Mouse (Mus musculus) regulatory T cell (primary cell): ENCODE measurements around the gene 5730480H06Rik.

Experiments
- in situ Hi-C: fragments of 300-600 bp; cut with MboI, MseI; formaldehyde crosslinking; loops from one replicate; pipeline ENCODE4 v1.15.1; 2025; ENCODE audit warnings: high pct_unique_total_duplicates

The 5730480H06Rik gene

DNA sequence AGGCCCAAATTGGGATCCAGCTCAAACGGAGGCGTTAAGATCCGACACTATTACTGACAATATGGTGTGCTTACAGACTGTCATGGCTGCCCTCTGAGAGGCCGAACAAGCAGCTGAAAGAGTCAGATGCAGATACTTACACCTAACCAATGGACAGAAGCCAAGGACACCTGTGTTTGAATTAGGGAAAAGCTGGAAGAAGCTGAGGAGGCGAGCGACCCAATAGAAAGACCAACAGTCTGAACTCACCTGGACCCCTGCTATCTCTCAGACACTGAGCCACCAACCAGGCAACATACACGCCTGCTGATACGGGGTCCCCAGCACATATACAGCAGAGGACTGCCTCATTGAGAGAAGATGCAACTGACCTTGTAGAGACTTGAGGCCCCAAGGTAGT, at the start of gene 5730480H06Rik:
TSS of gene 5730480H06Rik (plus strand) at position 301 of the 400 bp plus-strand sequence.
- in situ Hi-C loops = no loop called here

- in situ Hi-C loops = no loop called here
Measured at GRCm38 (mm10) chr5:48301186-48301585, 26.6 kb upstream of the 5730480H06Rik start.

GRCm38 (mm10) chr5:48315057-48315602, 12.6 kb upstream of the 5730480H06Rik start:
- in situ Hi-C loops = no loop called here

- in situ Hi-C loops = no loop called here
Measured at GRCm38 (mm10) chr5:48320597-48320996, 7.2 kb upstream of the 5730480H06Rik start.

- in situ Hi-C loops = no loop called here
Measured at GRCm38 (mm10) chr5:48326221-48326620, 1.5 kb upstream of the 5730480H06Rik start.

- in situ Hi-C loops = no loop called here
Measured at GRCm38 (mm10) chr5:48329751-48330150, 2.0 kb downstream of the 5730480H06Rik start.

GRCm38 (mm10) chr5:48330817-48331216, 3.1 kb downstream of the 5730480H06Rik start:
- in situ Hi-C loops = no loop called here

- in situ Hi-C loops = no loop called here
Measured at GRCm38 (mm10) chr5:48331441-48331840, 3.7 kb downstream of the 5730480H06Rik start.

GRCm38 (mm10) chr5:48333407-48333806, 5.7 kb downstream of the 5730480H06Rik start:
- in situ Hi-C loops = no loop called here

DNA sequence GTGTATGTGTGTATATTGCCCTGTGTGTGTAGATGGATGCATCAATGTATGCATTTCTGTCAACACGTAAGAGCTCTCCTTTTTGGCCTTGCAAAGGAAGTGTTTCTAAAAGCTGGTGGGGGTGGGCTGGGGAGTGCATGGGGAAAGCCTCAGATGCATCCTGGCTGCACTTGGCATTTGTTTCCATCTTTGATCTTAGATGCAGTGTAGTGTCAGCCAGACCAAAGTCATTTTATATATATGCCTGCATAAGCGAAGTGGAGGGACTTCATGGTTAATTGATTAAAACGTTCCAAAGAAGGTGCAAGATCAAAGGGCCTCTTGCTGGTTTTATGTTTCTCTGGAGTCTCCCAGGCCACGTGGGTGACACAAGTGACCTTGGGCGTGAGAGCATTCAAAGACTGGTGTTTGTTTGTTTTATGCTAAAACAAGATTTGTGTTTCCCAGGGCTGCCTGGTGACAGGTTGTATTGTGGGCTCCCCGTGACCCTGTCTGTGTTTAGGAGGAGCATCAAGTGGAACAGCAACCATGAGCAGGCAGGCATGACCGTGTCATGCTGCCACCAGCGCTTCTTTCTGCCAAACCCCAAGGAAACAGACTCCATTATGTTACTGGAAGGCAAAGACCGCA, 6.2 kb downstream of the 5730480H06Rik start:
- in situ Hi-C loops = no loop called here

- in situ Hi-C loops = no loop called here
Measured at GRCm38 (mm10) chr5:48340808-48341433, 13.2 kb downstream of the 5730480H06Rik start.

DNA sequence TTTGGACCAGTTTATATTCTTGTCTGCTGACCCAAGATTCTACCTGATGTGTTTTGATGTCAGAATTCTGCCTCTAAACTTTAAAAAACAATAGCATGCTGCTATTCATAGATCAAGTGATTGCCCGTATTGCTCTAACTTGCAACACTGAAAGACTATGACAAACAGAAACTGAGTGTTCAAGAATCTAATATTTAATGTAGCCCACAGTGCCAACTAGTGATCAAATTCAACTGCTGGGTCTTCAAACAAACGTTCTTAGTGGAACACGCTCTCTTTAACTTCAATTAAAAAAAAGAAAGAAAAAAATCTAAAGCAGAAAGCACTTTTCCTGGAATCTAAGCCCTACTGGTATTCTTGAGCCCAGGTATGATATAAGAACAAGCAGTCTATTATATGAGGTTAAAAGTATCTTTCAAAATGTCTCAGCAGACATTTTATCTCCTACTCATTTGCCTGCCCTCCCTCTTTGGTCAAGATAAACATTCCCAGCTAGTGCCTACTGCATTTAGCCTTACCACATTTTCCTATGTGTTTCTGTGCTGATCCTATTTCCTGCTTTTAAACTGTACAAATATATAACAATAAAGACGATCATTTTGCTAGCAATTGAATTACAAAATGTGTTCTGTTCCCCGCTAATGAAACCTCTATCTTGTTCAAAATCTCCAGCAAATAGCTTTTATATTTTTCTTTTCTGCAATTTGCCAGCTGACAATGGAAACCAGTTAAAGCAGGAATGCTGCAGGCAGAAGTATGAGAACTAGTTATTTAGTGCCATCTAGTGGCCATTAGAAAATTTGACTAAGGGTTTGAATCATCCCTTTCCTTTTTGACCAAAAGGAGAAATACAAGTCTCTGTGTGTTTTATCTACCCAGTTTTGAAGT, 17.6 kb downstream of the 5730480H06Rik start:
- in situ Hi-C loops = no loop called here

DNA sequence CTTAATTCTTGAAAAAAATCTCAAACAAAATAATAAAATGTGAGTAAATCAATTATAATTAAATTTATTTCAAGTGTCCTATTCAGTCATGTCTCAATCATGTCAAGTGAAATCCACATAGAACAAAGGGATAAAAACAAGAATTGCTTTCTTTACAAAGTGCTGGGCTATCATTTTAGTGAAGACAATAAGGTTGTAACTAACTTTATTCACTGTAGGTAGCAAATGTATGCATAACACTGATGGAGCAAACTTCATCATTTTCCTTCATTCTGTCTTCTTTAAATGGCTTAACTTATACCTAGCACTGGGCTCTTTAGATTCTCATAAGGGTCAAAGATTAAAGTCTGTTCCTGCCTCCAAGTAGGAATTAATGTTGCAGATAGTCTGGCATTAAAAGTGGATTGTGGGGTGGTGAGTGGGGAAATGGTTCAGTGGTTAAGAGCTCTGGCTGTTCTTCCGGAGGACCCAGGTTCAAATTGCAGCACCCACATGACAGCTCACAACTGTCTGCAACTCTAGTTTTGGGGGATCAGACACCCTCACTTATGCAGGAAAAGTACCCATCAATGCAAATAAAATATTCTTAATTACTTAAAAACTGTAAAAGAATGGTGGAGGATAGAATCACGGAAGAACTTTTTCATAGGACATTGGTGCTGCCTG, 18.4 kb downstream of the 5730480H06Rik start:
- in situ Hi-C loops = no loop called here

DNA sequence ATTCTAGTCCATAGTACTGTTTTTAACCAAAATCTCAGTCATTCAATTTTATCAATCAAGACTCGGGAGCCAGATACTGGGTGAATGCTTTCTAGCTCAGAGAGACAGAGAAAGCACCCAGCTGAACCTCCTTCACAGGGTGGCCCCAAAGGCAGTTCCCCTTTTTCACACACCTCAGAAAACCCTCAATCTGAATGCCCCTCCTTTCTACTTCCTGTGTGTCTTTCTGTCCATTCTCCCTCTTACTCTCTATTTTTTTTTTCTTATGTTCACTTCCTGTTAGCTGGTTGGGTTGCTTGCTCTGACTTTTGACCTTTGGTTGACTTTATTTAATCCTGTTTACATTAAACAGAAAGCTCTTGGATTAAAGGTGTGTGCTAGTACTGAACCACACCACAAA, 21.6 kb downstream of the 5730480H06Rik start:
- in situ Hi-C loops = no loop called here

GRCm38 (mm10) chr5:48371890-48372766, 44.4 kb downstream of the 5730480H06Rik start:
- in situ Hi-C loops = no loop called here

DNA sequence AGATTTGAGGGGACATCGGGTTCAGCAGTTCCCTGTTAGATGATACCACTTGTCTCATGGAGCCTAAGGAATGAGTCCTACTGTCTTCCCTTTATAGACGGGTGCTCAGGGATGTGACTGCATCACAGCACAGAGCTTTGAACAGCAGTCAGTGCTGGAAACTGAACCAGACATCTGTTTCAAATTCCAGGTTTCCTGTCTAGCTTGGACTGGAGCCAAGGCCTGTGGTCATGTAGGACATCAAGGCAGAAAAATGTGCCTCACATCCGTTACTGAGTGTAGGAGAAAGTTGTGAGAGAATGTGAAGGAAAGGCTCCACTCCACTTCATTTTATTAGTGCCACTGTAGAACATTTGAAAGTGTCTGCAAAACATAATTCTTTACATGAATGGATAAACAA, 74.7 kb downstream of the 5730480H06Rik start:
- in situ Hi-C loops = no loop called here

DNA sequence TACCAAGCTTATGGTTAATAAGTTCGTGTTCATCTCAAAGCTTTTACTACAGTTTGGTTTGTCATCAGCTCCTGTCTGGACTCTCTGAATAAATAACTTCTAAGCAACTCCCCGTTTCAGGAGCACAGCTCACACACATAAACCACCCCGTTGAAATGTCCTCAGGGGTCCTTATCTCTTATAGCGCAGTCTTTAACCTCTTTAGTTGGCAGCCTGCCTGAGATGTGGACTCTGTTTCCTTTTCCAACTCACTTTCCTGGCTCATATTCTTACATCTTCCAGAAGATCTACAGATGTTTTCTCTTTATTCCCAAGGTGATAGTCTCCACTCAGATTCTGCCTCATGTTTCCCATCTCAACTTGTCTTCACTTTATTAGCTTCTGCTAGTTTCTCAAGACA, 80.5 kb downstream of the 5730480H06Rik start:
- in situ Hi-C loops = no loop called here

DNA sequence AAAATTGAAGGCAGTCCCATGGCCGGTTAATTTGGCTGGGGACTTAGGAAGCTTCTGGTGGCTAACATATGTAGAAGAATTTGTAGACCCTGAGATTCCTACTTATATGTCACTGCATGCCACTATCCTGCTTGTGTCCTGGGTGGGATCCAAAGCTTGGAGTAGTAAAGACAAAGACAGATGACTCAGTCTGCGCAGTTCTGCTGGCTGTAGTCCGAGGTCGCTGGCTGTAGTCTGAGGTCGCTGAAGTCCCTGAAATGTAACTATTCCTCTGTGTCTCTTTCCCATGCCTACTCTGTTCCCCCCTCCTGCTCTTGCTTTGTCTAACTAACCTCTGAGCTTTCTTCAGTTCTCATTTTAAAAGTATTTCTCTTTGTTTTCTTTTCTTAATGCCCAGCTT, 82.6 kb downstream of the 5730480H06Rik start:
- in situ Hi-C loops = no loop called here

- in situ Hi-C loops = no loop called here
Measured at GRCm38 (mm10) chr5:48411462-48411861, 83.7 kb downstream of the 5730480H06Rik start.

DNA sequence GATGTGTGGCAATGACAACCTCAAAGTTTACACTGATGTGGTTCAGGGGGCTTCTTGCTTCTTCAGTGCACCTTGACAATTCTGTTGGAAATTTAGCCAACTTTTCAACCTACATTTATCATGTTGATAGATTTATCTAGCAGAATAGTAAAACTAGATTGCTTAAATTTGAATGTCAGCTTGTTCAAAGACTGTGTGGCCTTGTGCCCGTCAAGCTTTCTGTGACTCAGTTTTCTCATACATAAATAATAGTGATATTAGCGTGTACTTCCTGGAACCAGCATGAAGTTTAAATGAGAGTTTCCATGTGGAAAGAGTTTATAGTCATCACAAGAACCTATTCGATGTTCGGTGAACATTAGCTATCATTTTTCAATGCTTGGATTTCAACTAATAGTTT, 84.5 kb downstream of the 5730480H06Rik start:
- in situ Hi-C loops = no loop called here

DNA sequence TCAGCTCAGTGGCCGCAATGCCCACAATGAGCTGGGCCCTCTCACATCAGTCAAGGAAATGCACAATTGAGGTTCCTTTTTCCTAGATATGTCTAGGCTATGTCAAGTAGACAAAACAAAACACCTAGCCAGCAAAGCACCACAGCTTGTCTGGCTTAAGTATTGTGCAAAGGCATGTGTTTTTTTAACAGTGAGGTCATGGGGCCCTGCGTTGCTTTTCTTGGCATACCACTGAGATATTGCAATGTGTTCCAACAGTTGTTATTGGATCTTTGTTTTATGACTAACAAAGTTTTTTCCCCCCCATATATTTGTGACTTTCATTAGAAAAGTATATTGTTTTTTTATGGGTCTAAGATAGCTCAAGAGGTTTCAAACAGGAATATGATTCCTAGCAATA, 92.0 kb downstream of the 5730480H06Rik start:
- in situ Hi-C loops = no loop called here
